Mouse (Mus musculus) CH12.LX (cell line): ENCODE measurements around the gene Efhd2. TPM values are rescaled to one million over a fixed set of nuclear protein-coding genes. Genes with fewer than 3 reads are reported as not detected.

Experiments used
- DNase-seq: peaks from one replicate; pipeline ENCODE4 v3.0.0-alpha.2; 2013; ENCODE audit errors: extremely low read depth
- H3K27ac ChIP-seq: 2 replicates; pipeline ENCODE4 v1.5.1; 2012; ENCODE audit warnings: low read depth, mild to moderate bottlenecking, control low read depth, moderate library complexity; ENCODE audit not compliant: insufficient read depth
- H3K27me3 ChIP-seq: replicated peaks from 2 replicates; pipeline ENCODE3; 2012; ENCODE audit warnings: inconsistent platforms
- H3K36me3 ChIP-seq, 2 experiments: replicated peaks in 1 of 2; 2 replicates each; pipeline versions ENCODE3 to v1.6.1; 2012; ENCODE audit warnings: inconsistent platforms in 1 of 2, low read length in 1 of 2, mild to moderate bottlenecking in 1 of 2, mixed read lengths in 1 of 2, moderate library complexity in 1 of 2; ENCODE audit not compliant: control insufficient read depth in 1 of 2, insufficient read depth in 1 of 2
- H3K4me1 ChIP-seq, 2 experiments: 2 replicates each; pipeline ENCODE4 v1.6.1; 2012; ENCODE audit warnings: inconsistent platforms in 1 of 2, moderate library complexity in 1 of 2; ENCODE audit not compliant: insufficient read depth in 2 of 2, control insufficient read depth in 1 of 2
- H3K4me2 ChIP-seq: 2 replicates; pipeline ENCODE4 v1.6.1; 2012; ENCODE audit warnings: low read depth, mild to moderate bottlenecking, control low read depth; ENCODE audit not compliant: poor library complexity, insufficient read depth, severe bottlenecking
- H3K4me3 ChIP-seq, 3 experiments: fragments of 150-350 bp in 1 of 3; sonication (generic) in 1 of 3; replicated peaks in 1 of 3; 2 replicates each; pipeline versions ENCODE3 to v1.5.1; 2011 to 2012; ENCODE audit warnings: low read depth in 2 of 3, low read length in 2 of 3, mild to moderate bottlenecking in 2 of 3, moderate library complexity in 2 of 3, control low read depth in 1 of 3, improper control_type of control experiment in 1 of 3, inconsistent platforms in 1 of 3, mixed read lengths in 1 of 3; ENCODE audit not compliant: poor library complexity in 1 of 3
- H3K79me2 ChIP-seq: replicated peaks from 2 replicates; pipeline ENCODE4 v1.6.1; 2012; ENCODE audit warnings: mild to moderate bottlenecking, moderate library complexity; ENCODE audit not compliant: control insufficient read depth, poor library complexity, insufficient read depth, severe bottlenecking; ENCODE audit errors: extremely low read depth
- H3K9ac ChIP-seq: 2 replicates; pipeline ENCODE4 v1.6.1; 2012; ENCODE audit warnings: low read depth, mild to moderate bottlenecking, control low read depth, moderate library complexity; ENCODE audit not compliant: insufficient read depth
- H3K9me3 ChIP-seq: replicated peaks from 2 replicates; pipeline ENCODE3; 2012; ENCODE audit warnings: low read length, inconsistent platforms, mixed read lengths
- BHLHE40 ChIP-seq: IDR thresholded peaks from 2 replicates; pipeline ENCODE4 v1.6.1; 2011; ENCODE audit warnings: mild to moderate bottlenecking, low read depth, low read length, improper control_type of control experiment
- CHD1 ChIP-seq: IDR thresholded peaks from 2 replicates; pipeline ENCODE4 v1.6.1; 2012; ENCODE audit warnings: low read depth, low read length, improper control_type of control experiment, inconsistent platforms
- GABPA ChIP-seq: IDR thresholded peaks from 2 replicates; pipeline ENCODE4 v1.6.1; 2012; ENCODE audit warnings: low read depth, low read length, improper control_type of control experiment, inconsistent platforms; ENCODE audit not compliant: insufficient replicate concordance
- IRF4 ChIP-seq: IDR thresholded peaks from 2 replicates; pipeline ENCODE4 v1.6.1; 2014; ENCODE audit warnings: low read depth, mild to moderate bottlenecking, inconsistent platforms, low read length, improper control_type of control experiment
- JUND ChIP-seq: conservative IDR thresholded peaks from 2 replicates; pipeline ENCODE4 v1.6.1; 2011; ENCODE audit warnings: low read depth, low read length, improper control_type of control experiment
- MAFK ChIP-seq: IDR thresholded peaks from 2 replicates; pipeline ENCODE4 v1.6.1; 2011; ENCODE audit warnings: low read length, improper control_type of control experiment; ENCODE audit not compliant: insufficient replicate concordance
- MAZ ChIP-seq: IDR thresholded peaks from 2 replicates; pipeline ENCODE4 v1.6.1; 2012; ENCODE audit warnings: low read depth, mild to moderate bottlenecking, inconsistent platforms, low read length, improper control_type of control experiment, moderate library complexity
- MXI1 ChIP-seq: IDR thresholded peaks from 2 replicates; pipeline ENCODE4 v1.6.1; 2011; ENCODE audit warnings: mild to moderate bottlenecking, low read depth, low read length, improper control_type of control experiment
- NELFE ChIP-seq: IDR thresholded peaks from 2 replicates; pipeline ENCODE4 v1.6.1; 2011; ENCODE audit warnings: low read depth, low read length, improper control_type of control experiment
- PAX5 ChIP-seq: IDR thresholded peaks from 2 replicates; pipeline ENCODE4 v1.6.1; 2012; ENCODE audit warnings: low read length, inconsistent platforms, mixed read lengths
- POLR2A ChIP-seq: IDR thresholded peaks from 2 replicates; pipeline ENCODE4 v1.6.1; 2011; ENCODE audit warnings: low read depth, mild to moderate bottlenecking, improper control_type of control experiment, low read length
- RAD21 ChIP-seq: IDR thresholded peaks from 2 replicates; pipeline ENCODE4 v1.6.1; 2011; ENCODE audit warnings: low read depth, mild to moderate bottlenecking, low read length, improper control_type of control experiment, moderate library complexity
- SMC3 ChIP-seq: IDR thresholded peaks from 2 replicates; pipeline ENCODE4 v1.6.1; 2011; ENCODE audit warnings: low read depth, low read length, improper control_type of control experiment
- ZC3H11A ChIP-seq: IDR thresholded peaks from 2 replicates; pipeline ENCODE4 v1.6.1; 2012; ENCODE audit warnings: low read depth, mild to moderate bottlenecking, inconsistent platforms, low read length, improper control_type of control experiment
- ZMIZ1 ChIP-seq: IDR thresholded peaks from 2 replicates; pipeline ENCODE4 v1.6.1; 2012; ENCODE audit warnings: low read depth, mild to moderate bottlenecking, inconsistent platforms, low read length, improper control_type of control experiment
- ZNF384 ChIP-seq: IDR thresholded peaks from 2 replicates; pipeline ENCODE4 v1.6.1; 2012; ENCODE audit warnings: low read depth, low read length, improper control_type of control experiment, inconsistent platforms
- dilution Hi-C: fragments of 300-500 bp; cut with MboI; formaldehyde crosslinking; loops from 2 replicates; pipeline ENCODE4 v1.14.3; 2020; ENCODE audit warnings: low sequenced_read_pairs; ENCODE audit not compliant: extremely low pct_unique_long_range_greater_than_20kb, extremely low pct_ligation_motif_present
- in situ Hi-C: fragments of 300-500 bp; cut with MboI; formaldehyde crosslinking; loops from 3 replicates; pipeline ENCODE4 v1.14.3; 2019; ENCODE audit warnings: low sequenced_read_pairs, low pct_ligation_motif_present, low pct_unique_long_range_greater_than_20kb, mixed read lengths
- polyA plus RNA-seq: library from polyadenylated mRNA; unstranded; fragments of >175 nt; gene quantifications from 2 replicates; pipeline ENCODE4 v1.2.1, GENCODE M21; 2012; ENCODE audit warnings: low read depth; ENCODE audit not compliant: insufficient read length
- total RNA-seq, 2 experiments: library from RNA; depleted of rRNA; stranded (reverse); fragments of 300-350 nt in 1 of 2; fragments of >200 nt in 1 of 2; gene quantifications; 2 replicates each; pipeline ENCODE4 v1.2.3; 2012 to 2014

The Efhd2 gene
- total and polyA plus RNA-seq, 3 experiments, result 43.8 to 143 (median 44.1) TPM

DNA sequence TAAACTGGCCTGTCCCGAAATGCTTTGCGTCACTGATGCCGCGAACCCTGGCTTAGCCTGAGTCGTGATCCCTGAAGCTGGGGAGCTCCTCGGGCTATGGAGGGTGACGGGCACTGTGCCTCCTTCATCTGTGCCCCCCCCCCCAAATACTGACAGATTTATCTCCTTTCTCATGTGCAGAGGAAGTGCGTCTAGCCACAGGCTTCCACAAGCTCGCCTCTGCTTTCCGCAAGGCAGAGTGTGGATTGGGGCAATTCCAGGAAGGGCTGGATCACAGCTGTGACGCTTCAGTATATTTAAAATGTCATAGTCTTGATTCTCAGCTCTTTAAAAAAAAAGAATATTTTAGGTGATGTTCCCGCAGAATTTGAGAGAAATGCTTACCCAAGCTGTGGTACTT is 21.1 kb upstream of the Efhd2 start:
- no peak overlapping the region for H3K4me3 ChIP-seq
- TF ChIP-seq PAX5 (no peak), IRF4 (no peak), JUND (no peak), MAFK (no peak), MAZ (no peak), ZMIZ1 (no peak), ZC3H11A (no peak)
- no peaks in the 10 kb centered on the region for H3K36me3 ChIP-seq
- no peak for DNase-seq
- H3K9ac ChIP-seq, result no peak overlapping the region
- no peaks in the 10 kb centered on the region for H3K27me3 ChIP-seq
- H3K4me1 ChIP-seq, result peaks cover 0 to 8% of the 10 kb centered on the region in 2 experiments; a peak in 1 of 4 replicates
- H3K9me3 ChIP-seq, result no peaks in the 10 kb centered on the region
- dilution Hi-C loops, result no loop called here
- H3K79me2 ChIP-seq, result no peaks in the 10 kb centered on the region
- no peak overlapping the region for H3K27ac ChIP-seq
- no peak overlapping the region for H3K4me2 ChIP-seq
- in situ Hi-C loops, result no loop called here

DNA sequence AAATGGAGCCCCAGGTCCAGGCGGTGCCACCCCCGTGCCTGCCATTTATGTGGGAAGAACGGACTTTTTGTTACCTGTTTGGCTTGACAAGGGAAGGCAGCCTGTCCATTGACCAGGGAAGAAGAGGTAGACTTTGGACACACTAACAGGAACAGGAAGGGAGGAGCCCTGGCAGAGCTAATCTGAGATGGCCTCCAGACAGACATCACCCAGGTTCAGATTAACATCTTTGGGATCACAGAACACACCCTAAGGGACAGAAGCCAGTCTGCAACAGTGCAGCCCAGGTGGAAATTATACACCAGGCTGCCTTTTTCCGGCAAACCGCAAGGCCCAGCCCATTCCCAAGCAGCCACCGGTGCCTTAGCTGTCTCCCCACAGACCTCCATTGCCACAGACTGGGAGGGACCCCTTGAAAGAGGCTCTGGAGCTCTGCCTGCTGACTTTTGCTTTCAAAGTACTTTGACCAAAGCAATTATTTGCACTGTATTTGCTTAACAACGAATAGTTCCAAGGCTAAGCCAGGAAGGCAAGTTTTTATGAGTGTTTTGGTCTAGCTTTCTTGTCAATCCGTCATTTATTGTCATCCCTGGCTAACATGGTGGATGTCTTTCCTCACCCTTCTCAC is 18.6 kb upstream of the Efhd2 start:
- in situ Hi-C loops, result no loop called here
- no peak for TF ChIP-seq MXI1
- no peak for TF ChIP-seq CHD1
- TF ChIP-seq RAD21, result no peak
- TF ChIP-seq ZC3H11A, result no peak
- TF ChIP-seq SMC3, result no peak
- no peak for TF ChIP-seq MAZ
- TF ChIP-seq ZNF384, result no peak
- TF ChIP-seq BHLHE40, result no peak
- TF ChIP-seq NELFE, result no peak
- TF ChIP-seq GABPA, result no peak
- TF ChIP-seq POLR2A, result no peak
- TF ChIP-seq, all 38 proteins: peak for 0
- Histone ChIP-seq H3K36me3 (no peaks in the 10 kb centered on the region), H3K79me2 (no peaks in the 10 kb centered on the region), H3K27ac (no peak overlapping the region), H3K4me2 (no peak overlapping the region), H3K9me3 (no peaks in the 10 kb centered on the region), H3K27me3 (no peaks in the 10 kb centered on the region), H3K4me3 (no peak overlapping the region), H3K9ac (no peak overlapping the region), H3K4me1 (peaks cover 0 to 6% of the 10 kb centered on the region in 2 experiments; a peak in 1 of 4 replicates)
- no peak for DNase-seq
- dilution Hi-C loops, result no loop called here
